Mouse (Mus musculus): Measurements from ENCODE around the gene Zfp819.
"Not testable (repeated sequence)": the region's sequence is repeated elsewhere in the genome, so short reads cannot be mapped to it uniquely, and the experiment has no call there.

Zfp819 gene

GRCm38 (mm10) chr7:43643046-43643652, 36.2 kb downstream of the Zfp819 start:
- no peak for DNase-seq (ENCODE audit: low read depth, low spot score)

DNA sequence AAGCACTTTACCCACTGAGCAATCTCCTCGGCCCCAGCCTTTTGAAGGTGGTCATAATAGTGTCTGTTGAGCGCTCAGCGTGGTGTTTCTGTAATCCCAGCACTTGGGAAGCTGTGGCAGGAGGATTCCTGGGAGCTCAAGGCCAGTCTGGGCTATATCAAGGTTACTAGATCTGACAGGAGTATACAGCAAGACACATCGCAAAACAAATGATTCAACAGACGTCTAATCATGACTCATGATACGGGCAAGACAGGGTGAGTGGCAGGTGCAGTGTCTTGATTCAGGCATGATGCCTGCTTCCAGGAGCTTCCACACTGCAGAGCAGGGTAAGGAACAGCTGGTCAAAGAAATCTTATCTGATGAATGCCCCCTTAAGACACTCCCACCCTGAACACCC, 45.7 kb downstream of the Zfp819 start:
- DNase-seq (ENCODE audit: low read depth, low spot score): no peak

GRCm38 (mm10) chr7:43654519-43654918, 47.5 kb downstream of the Zfp819 start:
- no peak for DNase-seq (ENCODE audit: low read depth, low spot score)

GRCm38 (mm10) chr7:43656232-43656631, 49.3 kb downstream of the Zfp819 start:
- no peak for DNase-seq (ENCODE audit: low read depth, low spot score)

DNA sequence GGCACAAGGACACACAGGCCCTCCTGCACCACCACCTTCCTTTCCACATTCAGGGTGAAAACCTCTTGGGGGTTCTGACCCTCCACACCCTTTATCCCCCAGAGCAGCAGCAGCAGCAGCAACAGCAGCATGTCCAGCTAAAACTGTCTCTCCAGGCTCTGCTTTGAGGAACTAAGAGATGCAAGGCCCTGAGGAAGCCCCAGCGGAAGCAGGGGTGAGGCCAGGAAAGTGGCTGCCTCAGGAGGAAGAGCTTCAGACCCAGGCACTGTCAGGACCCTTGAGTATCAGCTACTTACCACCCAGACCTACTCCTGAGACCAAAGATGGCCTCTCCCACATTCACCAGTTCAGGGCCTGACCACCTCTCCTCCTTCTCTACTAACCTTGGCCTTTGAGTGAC, 53.0 kb downstream of the Zfp819 start, which contains the start of gene Siglece:
TSS of gene Siglece (minus strand) at position 160 of the 400 bp plus-strand sequence.
- DNase-seq (ENCODE audit: low read depth, low spot score): no peak

GRCm38 (mm10) chr7:43662804-43663203, 55.8 kb downstream of the Zfp819 start:
- DNase-seq (ENCODE audit: low read depth, low spot score): no peak

- DNase-seq (ENCODE audit: low read depth, low spot score): not testable (repeated sequence)
Measured at GRCm38 (mm10) chr7:43667221-43667620, 60.3 kb downstream of the Zfp819 start.

All from WW6 (cell line).